20 mouse cellular contexts compared by ENCODE assay signal in the genomic region with DNA sequence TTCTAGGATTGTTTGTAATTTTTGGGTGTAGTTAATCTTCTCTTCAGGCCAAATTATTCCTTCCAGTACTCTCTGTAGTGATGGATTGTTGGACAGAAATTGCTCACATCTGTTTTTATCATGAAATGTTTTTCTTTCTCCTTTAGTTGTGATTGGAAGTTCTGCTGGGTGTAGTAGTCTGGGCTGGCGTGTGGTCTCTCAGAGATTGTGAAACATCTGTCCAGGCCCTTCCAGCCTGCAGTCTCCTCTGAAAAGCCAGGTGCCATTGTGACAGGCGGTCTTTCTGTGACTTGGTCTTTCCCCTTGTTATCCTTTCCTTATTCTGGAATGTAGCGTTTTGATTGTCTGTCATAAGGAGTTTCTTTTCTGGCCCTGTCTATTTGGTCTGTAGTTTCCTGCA.
"Had no signal": no experiment of that assay in that cellular context is flagged by ENCODE, and none has a peak within 500 bp of the region (broad histone marks: within the 10 kb centered on the region; RNA-seq: fewer than 3 reads in every experiment).

No protein-coding gene starts in this region.

- H3K27ac ChIP-seq: kidney, postnatal 0 days; layer of hippocampus, adult 2 months; limb, embryonic 10.5 days; limb, embryonic 13.5 days; liver, embryonic 12.5 days; liver, embryonic 15.5 days; lung, embryonic 15.5 days; midbrain, embryonic 10.5 days; midbrain, embryonic 13.5 days had no signal

- H3K4me1 ChIP-seq: limb, embryonic 10.5 days; limb, embryonic 13.5 days; liver, embryonic 12.5 days; liver, embryonic 15.5 days; lung, embryonic 15.5 days; midbrain, embryonic 10.5 days; midbrain, embryonic 13.5 days had no signal

- H3K36me3 ChIP-seq: limb, embryonic 10.5 days; limb, embryonic 13.5 days; liver, embryonic 12.5 days; liver, embryonic 15.5 days; lung, embryonic 15.5 days had no signal

- ATAC-seq: liver, embryonic 12.5 days; midbrain, embryonic 13.5 days had no signal

- H3K4me3 ChIP-seq: layer of hippocampus, adult 2 months; limb, embryonic 10.5 days; limb, embryonic 13.5 days; liver, embryonic 12.5 days; liver, embryonic 15.5 days; lung, embryonic 15.5 days; megakaryocyte, embryonic 14.5 days; midbrain, embryonic 10.5 days; midbrain, embryonic 13.5 days had no signal

- DNase-seq: kidney, postnatal 25 days; layer of hippocampus, adult 9-11 months; liver; lung, adult 18-20 months; lung, postnatal 10 days; lung, postnatal 36 days; right cerebral cortex, adult 18-20 months; right cerebral cortex, postnatal 14 days; thymus, adult 18-20 months; thymus, postnatal 36 days had no signal

- H3K9me3 ChIP-seq: limb, embryonic 10.5 days; limb, embryonic 13.5 days; liver, embryonic 12.5 days; liver, embryonic 15.5 days; lung, embryonic 15.5 days; megakaryocyte, embryonic 14.5 days; midbrain, embryonic 10.5 days; midbrain, embryonic 13.5 days had no signal

- H3K27me3 ChIP-seq: limb, embryonic 13.5 days; liver, embryonic 12.5 days; liver, embryonic 15.5 days; lung, embryonic 15.5 days; megakaryocyte, embryonic 14.5 days; midbrain, embryonic 13.5 days had no signal

- H3K4me2 ChIP-seq: limb, embryonic 13.5 days; liver, embryonic 12.5 days; liver, embryonic 15.5 days; lung, embryonic 15.5 days; midbrain, embryonic 13.5 days had no signal

- H3K9ac ChIP-seq: limb, embryonic 13.5 days; liver, embryonic 12.5 days; liver, embryonic 15.5 days; lung, embryonic 15.5 days; midbrain, embryonic 13.5 days had no signal
